Mouse (Mus musculus): ENCODE results near the gene Prkca. TPM values are rescaled to one million over a fixed set of nuclear protein-coding genes. Genes with fewer than 3 reads are reported as not detected.
"Not testable (repeated sequence)": the region's sequence is repeated elsewhere in the genome, so short reads cannot be mapped to it uniquely, and the experiment has no call there.

Gene Prkca
- polyA plus RNA-seq, 1 experiment from 2014 or later: 10.1 TPM

DNA sequence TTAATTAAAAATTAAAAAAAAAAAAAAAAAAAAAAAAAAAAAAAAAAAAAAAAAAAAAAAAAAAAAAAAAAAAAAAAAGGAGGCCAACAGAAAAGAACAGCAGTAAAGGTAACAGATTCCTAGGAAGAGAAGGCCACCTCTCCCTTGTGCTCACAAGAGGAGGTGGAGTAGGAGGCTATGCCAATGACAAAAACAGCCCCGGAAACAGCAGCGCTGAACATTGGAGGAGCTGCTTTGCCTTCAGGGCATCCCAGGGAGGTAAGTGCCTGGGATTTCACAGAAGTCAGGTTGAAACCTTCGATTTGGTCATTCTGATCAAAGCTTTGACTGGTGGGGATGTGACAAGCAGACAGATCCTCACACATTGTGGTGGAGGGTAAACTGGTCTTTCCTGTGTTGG, 231.3 kb downstream of the Prkca start:
- no peak overlapping the region for H3K4me2 ChIP-seq
- H3K9me3 ChIP-seq: no peaks in the 10 kb centered on the region
- no peak for ATAC-seq (ENCODE audit: insufficient read depth, low FRiP score, low read depth)
- H3K27ac ChIP-seq: no peak overlapping the region
- no peaks in the 10 kb centered on the region for H3K36me3 ChIP-seq
- no peak overlapping the region for H3K9ac ChIP-seq
- no peaks in the 10 kb centered on the region for H3K27me3 ChIP-seq (replicated peaks)
- H3K4me1 ChIP-seq: no peaks in the 10 kb centered on the region
- H3K4me3 ChIP-seq (replicated peaks): no peak overlapping the region
- WGBS: 62% methylated on average over 3 of the region's 3 CpGs

DNA sequence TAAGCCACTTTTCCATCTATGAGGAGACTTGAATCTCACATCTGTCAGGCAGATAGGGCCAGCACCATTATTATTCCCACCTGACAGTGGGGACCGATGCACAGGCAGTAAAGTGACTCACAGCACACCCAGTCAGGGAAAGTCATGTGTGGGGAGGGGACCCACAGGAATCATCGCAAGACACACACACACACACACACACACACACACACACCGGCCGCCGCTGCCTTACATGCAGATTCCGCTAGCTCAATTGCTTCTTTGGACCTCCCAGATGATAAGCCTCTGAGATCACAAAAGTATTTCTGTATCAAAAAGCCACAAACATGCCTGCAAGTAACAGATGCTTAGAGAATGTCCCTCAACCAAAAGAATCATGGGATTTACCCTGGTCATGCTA, 239.6 kb downstream of the Prkca start:
- ATAC-seq (ENCODE audit: insufficient read depth, low FRiP score, low read depth): no peak
- no peak overlapping the region for H3K4me3 ChIP-seq (replicated peaks)
- H3K4me2 ChIP-seq: no peak overlapping the region
- 88% methylated on average over 6 of the region's 6 CpGs for WGBS
- no peak overlapping the region for H3K27ac ChIP-seq
- H3K9ac ChIP-seq: no peak overlapping the region
- no peaks in the 10 kb centered on the region for H3K36me3 ChIP-seq
- no peaks in the 10 kb centered on the region for H3K4me1 ChIP-seq
- H3K27me3 ChIP-seq (replicated peaks): no peaks in the 10 kb centered on the region
- H3K9me3 ChIP-seq: no peaks in the 10 kb centered on the region

DNA sequence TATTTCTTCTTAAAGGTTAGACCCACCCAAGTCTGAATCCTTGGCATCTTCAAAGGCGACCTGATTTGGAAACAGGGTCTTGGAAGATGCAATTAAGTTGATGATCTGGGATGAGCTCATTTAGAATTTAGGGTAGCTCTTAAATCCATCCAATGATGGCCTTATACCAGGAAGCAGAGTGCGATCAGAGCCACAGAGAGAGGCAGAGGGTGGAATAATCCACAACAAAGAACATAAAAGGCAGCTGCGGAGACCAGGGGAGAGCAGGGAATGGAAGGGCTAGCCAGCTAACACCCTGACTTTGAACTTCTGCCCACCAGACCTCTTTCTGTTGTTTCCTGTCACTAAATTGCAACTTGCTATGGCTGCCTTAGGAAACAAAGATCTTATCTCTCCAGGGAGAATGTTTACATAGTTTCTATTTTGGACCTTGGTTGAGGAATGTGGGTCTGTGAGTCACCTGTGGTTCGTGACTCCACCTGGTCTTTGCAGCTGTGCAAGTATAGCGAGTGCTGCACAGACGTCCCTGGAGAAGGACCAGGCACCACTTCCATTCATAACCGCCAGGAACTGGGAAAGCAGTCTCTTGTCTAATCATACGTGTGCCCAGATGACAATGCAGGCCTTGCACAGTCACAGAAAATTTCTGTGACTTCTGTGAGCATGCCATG, 242.3 kb downstream of the Prkca start:
- Histone ChIP-seq H3K4me3 (replicated peaks) (no peak overlapping the region), H3K27ac (peak overlapping the region; percentile 12; the same call in 1 of the 2 replicates), H3K9me3 (no peaks in the 10 kb centered on the region), H3K4me2 (no peak overlapping the region), H3K27me3 (replicated peaks) (no peaks in the 10 kb centered on the region), H3K36me3 (no peaks in the 10 kb centered on the region), H3K9ac (no peak overlapping the region), H3K4me1 (no peaks in the 10 kb centered on the region)
- peak; percentile 43; the same call in 1 of the 2 replicates for ATAC-seq (ENCODE audit: insufficient read depth, low FRiP score, low read depth)
- WGBS: 53% methylated on average over 8 of the region's 8 CpGs

DNA sequence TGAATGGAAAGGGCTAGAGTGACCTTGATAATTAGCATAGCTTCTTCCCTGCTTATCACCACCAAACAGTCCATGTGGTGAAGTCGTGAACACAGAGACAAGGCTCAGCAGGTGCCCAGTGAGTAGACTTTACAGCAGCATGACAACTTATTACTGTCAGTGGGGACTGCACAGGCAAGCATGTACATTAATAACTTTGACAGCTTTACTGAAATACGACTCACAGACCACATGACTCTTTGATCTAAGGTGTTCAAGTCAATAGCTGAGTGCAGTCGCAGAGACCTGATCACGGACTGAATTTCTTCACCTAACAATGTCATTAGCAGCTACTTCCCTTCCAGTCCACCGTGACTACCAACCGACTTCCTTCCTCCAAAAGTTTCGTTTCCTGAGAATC, 245.4 kb downstream of the Prkca start:
- Histone ChIP-seq H3K27me3 (replicated peaks) (no peaks in the 10 kb centered on the region), H3K4me2 (no peak overlapping the region), H3K36me3 (no peaks in the 10 kb centered on the region), H3K9me3 (no peaks in the 10 kb centered on the region), H3K27ac (no peak overlapping the region), H3K4me3 (replicated peaks) (no peak overlapping the region), H3K4me1 (no peaks in the 10 kb centered on the region), H3K9ac (no peak overlapping the region)
- WGBS: 56% methylated on average over 7 of the region's 7 CpGs
- no peak for ATAC-seq (ENCODE audit: insufficient read depth, low FRiP score, low read depth)

DNA sequence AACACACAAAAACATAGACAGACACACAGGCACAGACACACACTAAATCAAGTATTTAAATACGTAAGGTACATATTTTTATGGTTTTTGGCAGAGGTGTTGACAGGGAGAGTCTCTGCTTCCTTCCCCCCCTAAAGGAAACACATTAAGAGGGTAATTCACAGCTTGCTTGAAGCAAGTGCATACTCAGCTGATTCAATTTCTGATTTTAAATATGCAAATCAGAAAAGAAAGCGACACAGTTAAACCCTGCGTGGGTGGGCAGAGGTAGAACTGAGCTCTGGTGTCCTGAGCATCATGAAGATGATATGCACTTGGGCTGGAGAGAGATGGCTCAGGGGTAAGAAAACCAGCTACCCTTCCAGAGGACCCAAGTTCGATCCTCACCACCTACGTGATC, 248.9 kb downstream of the Prkca start:
- no peaks in the 10 kb centered on the region for H3K27me3 ChIP-seq (replicated peaks)
- ATAC-seq (ENCODE audit: insufficient read depth, low FRiP score, low read depth): no peak
- H3K9me3 ChIP-seq: no peaks in the 10 kb centered on the region
- H3K27ac ChIP-seq: no peak overlapping the region
- H3K36me3 ChIP-seq: no peaks in the 10 kb centered on the region
- no peak overlapping the region for H3K4me3 ChIP-seq (replicated peaks)
- 91% methylated on average over 5 of the region's 5 CpGs for WGBS
- no peak overlapping the region for H3K9ac ChIP-seq
- no peak overlapping the region for H3K4me2 ChIP-seq
- H3K4me1 ChIP-seq: no peaks in the 10 kb centered on the region

DNA sequence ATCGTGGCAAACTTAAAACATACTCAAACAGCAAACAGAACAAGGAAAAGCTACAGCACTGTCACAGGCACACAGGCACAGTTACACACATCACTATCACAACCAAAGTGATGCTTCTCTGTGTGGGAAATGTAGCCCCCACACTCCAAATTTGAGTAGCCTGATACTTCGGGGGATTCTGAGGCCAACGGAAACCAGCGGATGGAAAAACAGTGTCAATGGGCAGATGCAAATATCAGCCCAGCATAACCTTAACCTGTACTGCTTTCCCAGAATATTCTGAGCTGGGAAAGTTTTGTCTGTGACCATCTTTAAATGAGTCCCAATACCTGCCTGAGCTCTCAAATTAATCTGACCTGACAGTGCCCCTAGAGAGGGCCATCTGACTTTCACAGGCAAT, 250.5 kb downstream of the Prkca start:
- Histone ChIP-seq H3K4me3 (replicated peaks) (no peak overlapping the region), H3K27me3 (replicated peaks) (no peaks in the 10 kb centered on the region), H3K4me2 (no peak overlapping the region), H3K9me3 (no peaks in the 10 kb centered on the region), H3K36me3 (no peaks in the 10 kb centered on the region), H3K4me1 (no peaks in the 10 kb centered on the region), H3K9ac (no peak overlapping the region), H3K27ac (no peak overlapping the region)
- WGBS: 85% methylated on average over 4 of the region's 4 CpGs
- no peak for ATAC-seq (ENCODE audit: insufficient read depth, low FRiP score, low read depth)

DNA sequence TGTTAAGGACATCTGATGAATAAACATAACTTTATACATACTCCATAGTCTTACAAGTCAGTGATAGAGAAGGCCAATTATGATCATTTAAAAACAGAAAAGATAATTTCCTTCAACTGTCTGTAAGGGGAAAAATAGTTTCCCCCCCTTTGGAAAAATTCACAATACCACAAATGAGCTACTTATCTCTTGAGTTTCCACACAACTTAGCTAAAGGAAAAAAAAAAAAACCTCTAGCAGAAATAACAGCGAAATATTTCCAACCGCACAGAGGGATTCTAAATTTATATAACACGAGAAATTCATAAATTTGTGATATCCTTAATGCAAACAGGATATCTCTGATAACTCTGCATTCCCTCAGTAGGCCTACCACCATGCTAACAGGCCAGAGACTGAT, 252.5 kb downstream of the Prkca start:
- H3K4me1 ChIP-seq: no peaks in the 10 kb centered on the region
- H3K27me3 ChIP-seq (replicated peaks): no peaks in the 10 kb centered on the region
- H3K27ac ChIP-seq: no peak overlapping the region
- ATAC-seq (ENCODE audit: insufficient read depth, low FRiP score, low read depth): no peak
- no peaks in the 10 kb centered on the region for H3K36me3 ChIP-seq
- H3K9me3 ChIP-seq: no peaks in the 10 kb centered on the region
- no peak overlapping the region for H3K4me3 ChIP-seq (replicated peaks)
- H3K4me2 ChIP-seq: no peak overlapping the region
- 86% methylated on average over 3 of the region's 3 CpGs for WGBS
- H3K9ac ChIP-seq: no peak overlapping the region

DNA sequence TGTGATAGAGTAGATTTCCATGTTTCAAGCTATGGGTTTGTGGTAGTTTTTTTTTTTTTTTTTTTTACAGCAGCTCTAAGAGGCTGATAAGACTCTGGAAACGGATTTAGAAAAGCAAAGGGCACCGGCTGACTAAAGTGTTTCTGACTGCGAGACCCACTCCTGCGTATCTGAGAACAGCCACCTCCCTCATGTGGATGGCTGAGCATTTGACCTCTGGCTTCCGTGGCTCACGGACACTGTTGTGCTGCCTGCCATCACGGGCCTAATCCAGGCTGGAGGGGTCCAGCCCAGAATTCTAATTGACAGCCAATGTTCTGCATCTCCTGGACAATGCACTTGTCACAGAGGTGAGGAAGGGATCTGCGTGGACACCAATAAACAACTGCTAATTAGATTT, 253.0 kb downstream of the Prkca start:
- 45% methylated on average over 8 of the region's 8 CpGs for WGBS
- no peak overlapping the region for H3K27ac ChIP-seq
- no peaks in the 10 kb centered on the region for H3K36me3 ChIP-seq
- H3K9me3 ChIP-seq: no peaks in the 10 kb centered on the region
- H3K9ac ChIP-seq: no peak overlapping the region
- no peak overlapping the region for H3K4me2 ChIP-seq
- H3K4me1 ChIP-seq: no peaks in the 10 kb centered on the region
- ATAC-seq (ENCODE audit: insufficient read depth, low FRiP score, low read depth): no peak
- H3K4me3 ChIP-seq (replicated peaks): no peak overlapping the region
- H3K27me3 ChIP-seq (replicated peaks): no peaks in the 10 kb centered on the region

DNA sequence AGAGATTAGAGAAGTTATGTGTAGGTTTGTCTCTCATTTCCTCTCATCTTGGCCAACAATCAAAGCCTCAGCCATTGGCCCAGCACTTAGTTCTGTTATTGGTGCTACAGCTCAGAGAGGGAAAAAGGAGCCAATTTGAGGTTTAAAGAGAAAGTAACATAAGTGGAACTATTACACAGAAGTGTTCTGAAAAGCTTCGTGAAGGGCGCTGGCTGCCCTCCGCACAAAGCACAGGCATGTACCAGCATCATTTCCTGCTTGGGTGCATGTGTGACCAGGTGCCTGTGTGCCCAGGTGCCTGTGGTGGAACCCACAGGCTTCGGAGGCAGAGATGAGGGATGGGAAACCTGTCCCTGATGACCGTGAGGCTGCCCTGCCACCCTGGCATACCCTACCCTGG, 255.7 kb downstream of the Prkca start:
- Histone ChIP-seq H3K9me3 (no peaks in the 10 kb centered on the region), H3K27me3 (replicated peaks) (no peaks in the 10 kb centered on the region), H3K4me2 (no peak overlapping the region), H3K9ac (no peak overlapping the region), H3K4me1 (no peaks in the 10 kb centered on the region), H3K27ac (no peak overlapping the region), H3K4me3 (replicated peaks) (no peak overlapping the region), H3K36me3 (no peaks in the 10 kb centered on the region)
- 88% methylated on average over 5 of the region's 5 CpGs for WGBS
- ATAC-seq (ENCODE audit: insufficient read depth, low FRiP score, low read depth): no peak

DNA sequence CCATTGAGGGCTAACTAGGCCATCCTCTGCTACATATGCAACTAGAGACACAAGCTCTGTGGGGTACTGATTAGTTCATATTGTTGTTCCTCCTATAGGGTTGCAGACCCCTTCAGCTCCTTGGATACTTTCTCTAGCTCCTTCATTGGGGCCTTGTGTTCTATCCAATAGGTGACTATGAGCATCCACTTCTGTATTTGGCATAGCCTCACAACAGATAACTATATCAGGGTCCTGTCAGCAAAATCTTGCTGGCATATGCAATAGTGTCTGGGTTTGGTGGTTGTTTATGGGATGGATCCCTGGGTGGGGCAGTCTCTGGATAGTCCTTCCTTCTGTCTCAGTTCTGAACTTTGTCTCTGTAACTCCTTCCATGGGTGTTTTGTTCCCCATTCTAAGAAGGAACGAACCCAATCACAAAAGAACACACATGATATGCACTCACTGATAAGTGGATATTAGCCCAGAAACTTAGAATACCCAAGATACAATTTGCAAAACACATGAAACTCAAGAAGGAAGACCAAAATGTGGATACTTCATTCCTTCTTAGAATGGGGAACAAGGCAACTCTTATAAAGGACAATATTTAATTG, 256.5 kb downstream of the Prkca start:
- 88% methylated on average over 1 of the region's 1 CpGs for WGBS
- H3K4me3 ChIP-seq (replicated peaks): not testable (repeated sequence)

DNA sequence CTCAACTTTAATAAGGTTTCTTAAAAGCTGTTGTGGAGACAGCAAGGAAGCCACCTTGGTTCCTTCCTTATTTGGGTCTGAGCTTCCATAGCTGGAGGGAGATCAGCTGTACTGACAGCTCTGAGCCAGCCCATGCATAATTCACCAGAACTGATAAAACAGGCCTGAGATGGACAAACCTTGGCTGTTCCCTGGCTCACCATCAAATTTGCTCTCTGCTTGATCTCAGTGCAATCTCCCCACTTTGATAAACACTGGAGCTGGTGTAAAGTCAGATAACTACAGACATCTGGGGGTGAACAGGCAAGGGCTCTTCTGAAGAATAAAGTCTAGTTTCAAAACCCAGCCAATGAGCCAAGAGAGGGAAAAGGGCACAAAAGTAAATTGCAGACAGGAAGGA, 261.1 kb downstream of the Prkca start:
- H3K4me3 ChIP-seq (replicated peaks): no peak overlapping the region
- H3K9ac ChIP-seq: no peak overlapping the region
- no peaks in the 10 kb centered on the region for H3K27me3 ChIP-seq (replicated peaks)
- no peaks in the 10 kb centered on the region for H3K36me3 ChIP-seq
- H3K4me1 ChIP-seq: no peaks in the 10 kb centered on the region
- ATAC-seq (ENCODE audit: insufficient read depth, low FRiP score, low read depth): no peak
- no peaks in the 10 kb centered on the region for H3K9me3 ChIP-seq
- no peak overlapping the region for H3K4me2 ChIP-seq
- no peak overlapping the region for H3K27ac ChIP-seq

More for the DNA sequence above, 256.5 kb downstream of the Prkca start:
- not testable (repeated sequence) for H3K27ac ChIP-seq; H3K9me3 ChIP-seq; H3K9ac ChIP-seq; ATAC-seq (ENCODE audit: insufficient read depth, low FRiP score, low read depth); H3K4me2 ChIP-seq; H3K36me3 ChIP-seq; H3K27me3 ChIP-seq (replicated peaks); H3K4me1 ChIP-seq

DNA sequence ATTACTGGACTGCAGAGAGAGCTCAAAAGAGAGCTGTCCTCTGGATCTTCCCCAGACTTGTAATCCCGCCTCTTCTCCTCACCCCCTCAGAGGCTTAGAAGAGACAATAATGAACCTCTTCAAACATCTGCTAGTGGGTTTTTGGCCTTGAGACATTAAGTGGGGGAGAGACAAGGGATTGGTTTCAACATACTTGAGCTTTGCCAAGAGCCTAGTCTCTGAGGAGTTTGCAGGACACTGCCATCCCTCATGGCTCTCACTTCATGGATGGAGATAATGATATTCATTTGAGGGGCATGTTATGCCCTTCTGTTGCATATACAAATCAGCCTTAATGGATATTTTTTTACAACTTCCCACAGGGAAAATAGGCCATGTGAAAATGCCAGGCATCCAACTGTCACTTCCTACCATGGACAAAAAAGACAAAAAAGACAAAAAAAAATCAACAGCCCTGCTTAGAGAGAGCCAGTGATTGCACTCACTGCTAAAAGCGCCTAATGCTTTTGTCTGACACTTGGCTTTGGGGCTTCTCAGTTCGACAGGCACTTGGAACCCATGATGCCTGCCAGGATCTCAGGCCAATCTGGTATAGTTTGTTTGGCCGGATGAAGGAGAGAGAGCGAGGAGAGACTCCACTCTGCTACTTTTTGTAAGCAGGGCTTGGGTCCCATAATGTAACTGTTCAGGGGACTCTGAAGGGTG, 263.6 kb downstream of the Prkca start:
- no peaks in the 10 kb centered on the region for H3K27me3 ChIP-seq (replicated peaks)
- H3K36me3 ChIP-seq: no peaks in the 10 kb centered on the region
- ATAC-seq (ENCODE audit: insufficient read depth, low FRiP score, low read depth): no peak
- no peak overlapping the region for H3K4me2 ChIP-seq
- H3K9me3 ChIP-seq: no peaks in the 10 kb centered on the region
- no peak overlapping the region for H3K9ac ChIP-seq
- 83% methylated on average over 5 of the region's 5 CpGs for WGBS
- no peak overlapping the region for H3K4me3 ChIP-seq (replicated peaks)
- H3K4me1 ChIP-seq: no peaks in the 10 kb centered on the region
- H3K27ac ChIP-seq: no peak overlapping the region

Measured in stomach, embryonic 15.5 days (tissue).